Mouse (Mus musculus): ENCODE measurements around the gene Gstm6. TPM values are rescaled to one million over a fixed set of nuclear protein-coding genes. Genes with fewer than 3 reads are reported as not detected.
"Not testable (repeated sequence)": the region's sequence is repeated elsewhere in the genome, so short reads cannot be mapped to it uniquely, and the experiment has no call there.

Gene Gstm6
- polyA plus RNA-seq, 1 experiment from 2014 or later, result 9.5 TPM

GRCm38 (mm10) chr3:107968724-107969395, 25.3 kb upstream of the Gstm6 start, which contains the start of gene Gstm3:
Gene Gstm3 (minus strand): TSS chr3:107969283.
- no peak within 1 kb of the TSS for H3K27ac ChIP-seq (replicated peaks)
- no peaks in the 10 kb centered on the region for H3K9me3 ChIP-seq
- no peak within 1 kb of the TSS for H3K4me2 ChIP-seq
- WGBS, result 45% methylated on average over 13 of the region's 13 CpGs
- no peak for ATAC-seq (ENCODE audit: extremely low read depth, insufficient number of reproducible peaks, low FRiP score, low TSS enrichment)
- no peaks in the 10 kb centered on the region for H3K36me3 ChIP-seq
- no peak within 1 kb of the TSS for H3K9ac ChIP-seq
- peaks cover 13% of the 10 kb centered on the region for H3K4me1 ChIP-seq
- peaks cover 25% of the 10 kb centered on the region for H3K27me3 ChIP-seq (replicated peaks)
- H3K4me3 ChIP-seq, result no peak within 1 kb of the TSS

- Histone ChIP-seq H3K27me3 (replicated peaks) (peaks cover 22% of the 10 kb centered on the region), H3K4me2 (no peak overlapping the region), H3K4me1 (peaks cover 13% of the 10 kb centered on the region), H3K36me3 (no peaks in the 10 kb centered on the region), H3K27ac (replicated peaks) (no peak overlapping the region), H3K4me3 (no peak overlapping the region), H3K9me3 (no peaks in the 10 kb centered on the region), H3K9ac (no peak overlapping the region)
- WGBS, result 91% methylated on average over 5 of the region's 5 CpGs
- no peak for ATAC-seq (ENCODE audit: extremely low read depth, insufficient number of reproducible peaks, low FRiP score, low TSS enrichment)
Measured at GRCm38 (mm10) chr3:107966631-107967030, 23.1 kb upstream of the Gstm6 start.

- no peak overlapping the region for H3K4me2 ChIP-seq
- no peak for ATAC-seq (ENCODE audit: extremely low read depth, insufficient number of reproducible peaks, low FRiP score, low TSS enrichment)
- WGBS, result 21% methylated on average over 1 of the region's 1 CpGs
Measured at GRCm38 (mm10) chr3:107965592-107965991, 22.0 kb upstream of the Gstm6 start.

GRCm38 (mm10) chr3:107964656-107965308, 21.2 kb upstream of the Gstm6 start:
- Histone ChIP-seq H3K27ac (replicated peaks) (no peak overlapping the region), H3K4me2 (no peak overlapping the region), H3K9ac (no peak overlapping the region), H3K27me3 (replicated peaks) (peaks cover 26% of the 10 kb centered on the region), H3K4me1 (peaks cover 13% of the 10 kb centered on the region), H3K9me3 (no peaks in the 10 kb centered on the region), H3K36me3 (no peaks in the 10 kb centered on the region), H3K4me3 (no peak overlapping the region)
- no peak for ATAC-seq (ENCODE audit: extremely low read depth, insufficient number of reproducible peaks, low FRiP score, low TSS enrichment)
- WGBS, result 57% methylated on average over 5 of the region's 5 CpGs

More at GRCm38 (mm10) chr3:107965592-107965991, 22.0 kb upstream of the Gstm6 start:
- Histone ChIP-seq H3K4me1 (peaks cover 13% of the 10 kb centered on the region), H3K27ac (replicated peaks) (no peak overlapping the region), H3K27me3 (replicated peaks) (peaks cover 22% of the 10 kb centered on the region), H3K36me3 (no peaks in the 10 kb centered on the region), H3K9ac (no peak overlapping the region), H3K4me3 (no peak overlapping the region), H3K9me3 (no peaks in the 10 kb centered on the region)

DNA sequence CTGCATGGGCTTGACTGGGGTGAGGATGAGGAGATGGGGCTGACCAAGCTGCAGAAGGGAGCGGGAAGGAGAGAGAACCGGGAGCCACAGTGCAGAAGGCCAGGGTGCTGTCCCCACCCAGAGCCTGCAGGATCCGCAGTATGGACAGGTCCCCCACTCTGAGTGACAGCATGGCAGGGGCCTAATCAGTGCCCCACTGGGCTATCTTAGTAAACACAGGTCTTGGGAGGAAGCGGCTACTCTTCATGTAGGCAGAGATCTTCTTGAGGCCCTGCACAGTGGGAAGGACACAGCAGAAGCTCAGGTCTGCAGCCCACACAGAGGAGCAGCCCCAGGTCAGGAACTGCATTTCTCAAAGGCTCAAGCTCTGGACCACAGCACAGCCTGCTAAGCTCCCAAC, 20.5 kb upstream of the Gstm6 start:
- WGBS, result 65% methylated on average over 4 of the region's 4 CpGs

DNA sequence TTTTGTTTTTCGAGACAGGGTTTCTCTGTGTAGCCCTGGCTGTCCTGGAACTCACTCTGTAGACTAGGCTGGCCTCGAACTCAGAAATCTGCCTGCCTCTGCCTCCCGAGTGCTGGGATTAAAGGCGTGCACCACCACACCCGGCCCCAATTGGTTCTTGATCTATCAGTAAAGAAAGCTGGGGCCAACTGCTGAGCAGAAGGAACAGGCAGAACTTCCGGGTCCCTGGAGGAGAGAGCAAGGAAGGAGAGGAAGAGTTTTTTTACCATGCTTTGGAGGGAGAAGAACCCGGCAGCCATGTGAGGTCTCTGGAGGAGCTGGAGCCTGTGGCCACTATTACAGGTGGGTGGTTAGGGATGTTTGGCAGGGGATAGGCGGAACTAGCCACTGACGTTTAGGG, 11.7 kb upstream of the Gstm6 start:
- not testable (repeated sequence) for H3K4me2 ChIP-seq; H3K36me3 ChIP-seq; H3K27ac ChIP-seq (replicated peaks); H3K4me1 ChIP-seq; H3K4me3 ChIP-seq; H3K9ac ChIP-seq; H3K9me3 ChIP-seq; ATAC-seq (ENCODE audit: extremely low read depth, insufficient number of reproducible peaks, low FRiP score, low TSS enrichment)
- H3K27me3 ChIP-seq (replicated peaks), result peaks cover 24% of the 10 kb centered on the region; the same call in 1 of the 2 replicates
- 81% methylated on average over 9 of the region's 9 CpGs for WGBS

More for the DNA sequence above, 20.5 kb upstream of the Gstm6 start:
- Histone ChIP-seq H3K36me3 (no peaks in the 10 kb centered on the region), H3K9ac (no peak overlapping the region), H3K4me1 (peaks cover 13% of the 10 kb centered on the region), H3K4me3 (no peak overlapping the region), H3K9me3 (no peaks in the 10 kb centered on the region), H3K4me2 (no peak overlapping the region), H3K27ac (replicated peaks) (no peak overlapping the region), H3K27me3 (replicated peaks) (peaks cover 24% of the 10 kb centered on the region; the same call in 1 of the 2 replicates)
- no peak for ATAC-seq (ENCODE audit: extremely low read depth, insufficient number of reproducible peaks, low FRiP score, low TSS enrichment)

- Histone ChIP-seq H3K4me1 (no peaks in the 10 kb centered on the region), H3K27ac (replicated peaks) (no peak overlapping the region), H3K4me2 (no peak overlapping the region), H3K9me3 (no peaks in the 10 kb centered on the region), H3K4me3 (no peak overlapping the region), H3K27me3 (replicated peaks) (peaks cover 17% of the 10 kb centered on the region; the same call in 1 of the 2 replicates), H3K36me3 (no peaks in the 10 kb centered on the region), H3K9ac (no peak overlapping the region)
- WGBS, result 74% methylated on average over 5 of the region's 5 CpGs
- ATAC-seq (ENCODE audit: extremely low read depth, insufficient number of reproducible peaks, low FRiP score, low TSS enrichment), result no peak
Measured at GRCm38 (mm10) chr3:107953906-107954305, 10.4 kb upstream of the Gstm6 start.

GRCm38 (mm10) chr3:107953328-107953755, 9.8 kb upstream of the Gstm6 start:
- ATAC-seq (ENCODE audit: extremely low read depth, insufficient number of reproducible peaks, low FRiP score, low TSS enrichment), result no peak
- 16% methylated on average over 6 of the region's 6 CpGs for WGBS
- Histone ChIP-seq H3K27me3 (replicated peaks) (peaks cover 17% of the 10 kb centered on the region; the same call in 1 of the 2 replicates), H3K9me3 (no peaks in the 10 kb centered on the region), H3K9ac (no peak overlapping the region), H3K27ac (replicated peaks) (no peak overlapping the region), H3K36me3 (no peaks in the 10 kb centered on the region), H3K4me1 (no peaks in the 10 kb centered on the region), H3K4me2 (no peak overlapping the region), H3K4me3 (no peak overlapping the region)

GRCm38 (mm10) chr3:107950531-107950930, 7.0 kb upstream of the Gstm6 start:
- Histone ChIP-seq H3K27ac (replicated peaks) (no peak overlapping the region), H3K4me3 (no peak overlapping the region), H3K4me1 (no peaks in the 10 kb centered on the region), H3K27me3 (replicated peaks) (peaks cover 17% of the 10 kb centered on the region; the same call in 1 of the 2 replicates), H3K9ac (no peak overlapping the region), H3K36me3 (no peaks in the 10 kb centered on the region), H3K9me3 (no peaks in the 10 kb centered on the region), H3K4me2 (no peak overlapping the region)
- 77% methylated on average over 11 of the region's 11 CpGs for WGBS
- ATAC-seq (ENCODE audit: extremely low read depth, insufficient number of reproducible peaks, low FRiP score, low TSS enrichment), result no peak

- not testable (repeated sequence) for H3K27ac ChIP-seq (replicated peaks); H3K4me2 ChIP-seq; H3K4me3 ChIP-seq; H3K9ac ChIP-seq; H3K9me3 ChIP-seq; H3K36me3 ChIP-seq; ATAC-seq (ENCODE audit: extremely low read depth, insufficient number of reproducible peaks, low FRiP score, low TSS enrichment); H3K4me1 ChIP-seq
- peaks cover 17% of the 10 kb centered on the region; the same call in 1 of the 2 replicates for H3K27me3 ChIP-seq (replicated peaks)
- WGBS, result 88% methylated on average over 1 of the region's 1 CpGs
Measured at GRCm38 (mm10) chr3:107949461-107949860, 5.9 kb upstream of the Gstm6 start.

DNA sequence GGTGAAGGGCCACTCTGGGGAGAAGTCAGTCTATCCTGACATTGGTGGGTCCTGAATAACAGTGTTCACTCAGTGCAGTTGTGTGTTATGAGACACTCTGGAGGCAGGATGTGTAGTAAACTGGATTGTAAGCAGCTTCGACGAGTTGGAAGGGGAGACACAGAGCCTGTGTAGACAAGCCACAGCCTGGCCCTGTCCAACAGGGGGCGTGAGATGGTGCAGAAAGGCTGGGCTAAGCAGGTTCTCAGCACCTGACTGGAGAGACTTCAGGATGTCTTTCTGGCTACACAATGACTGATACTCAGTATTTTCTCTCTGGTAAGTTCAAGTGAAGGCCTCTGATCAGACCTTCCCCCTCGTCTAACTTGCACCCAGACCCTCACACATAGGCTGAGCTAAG, 2.2 kb upstream of the Gstm6 start:
- no peak overlapping the region for H3K4me3 ChIP-seq
- no peak overlapping the region for H3K9ac ChIP-seq
- peaks cover 13% of the 10 kb centered on the region for H3K4me1 ChIP-seq
- 49% methylated on average over 4 of the region's 4 CpGs for WGBS
- no peaks in the 10 kb centered on the region for H3K9me3 ChIP-seq
- H3K36me3 ChIP-seq, result no peaks in the 10 kb centered on the region
- ATAC-seq (ENCODE audit: extremely low read depth, insufficient number of reproducible peaks, low FRiP score, low TSS enrichment), result no peak
- H3K27me3 ChIP-seq (replicated peaks), result 0 out of 2 replicates have a peak, but pooled peaks cover 4% of the 10 kb centered on the region
- no peak overlapping the region for H3K4me2 ChIP-seq
- no peak overlapping the region for H3K27ac ChIP-seq (replicated peaks)
